In genomic region chr11:70969821-70970559, GRCm38 (mm10) we compare ENCODE assay signal across 8 mouse cellular contexts. TPM values are rescaled to one million over a fixed set of nuclear protein-coding genes. Genes with fewer than 3 reads are reported as not detected.
A peak's percentile ranks its signal among the peaks of the same experiment; 100 is the strongest.
DNase-seq lines count a peak whose midpoint lies in the region; ATAC-seq lines count a peak whose summit lies in the region.

Nup88 (minus strand) TSS chr11:70969973.
Rpain (plus strand) TSS chr11:70970213.

- peak; percentile 99 for ATAC-seq in hindbrain, embryonic 16.5 days

- WGBS in hindbrain, embryonic 16.5 days = 0% methylated on average over 43 of the region's 43 CpGs
- WGBS in macrophage (ENCODE audit: missing documents) = under 1% methylated on average over 37 of the region's 43 CpGs

- no peaks in the 10 kb centered on the region for H3K9me3 ChIP-seq in hindbrain, embryonic 16.5 days (ENCODE audit: control insufficient read depth, low read length)

- peak; percentile 97 for DNase-seq in WW6 (ENCODE audit: low read depth, low spot score)
- peak; percentile 77 to 91 for DNase-seq in cerebellum, postnatal 4 days (ENCODE audit: low spot score in 2 of 2)
- DNase-seq in gastrocnemius, adult 18-20 months (ENCODE audit: low spot score) = peak; percentile 94
- DNase-seq in left cerebral cortex, adult 18-20 months (ENCODE audit: low spot score in 2 of 2) = peak; percentile 90 to 92
- peak; percentile 96 for DNase-seq in right cerebral cortex, adult 18-20 months
- DNase-seq in urinary bladder, postnatal 10 days (ENCODE audit: low spot score) = peak; percentile 59

- H3K79me2 ChIP-seq in macrophage (ENCODE audit: inconsistent target) = peaks cover 40% of the 10 kb centered on the region

- peak within 1 kb of the TSS; percentile 92 for H3K27ac ChIP-seq in hindbrain, embryonic 16.5 days (ENCODE audit: low read depth, low read length)
- H3K27ac ChIP-seq in macrophage = peak within 1 kb of the TSS; percentile 73

- no peaks in the 10 kb centered on the region for H3K27me3 ChIP-seq in hindbrain, embryonic 16.5 days (replicated peaks; ENCODE audit: control insufficient read depth, insufficient read depth, low read length)

- H3K9ac ChIP-seq in hindbrain, embryonic 16.5 days (ENCODE audit: low read depth, low read length) = peak within 1 kb of the TSS; percentile 93

- peaks cover 20% of the 10 kb centered on the region for H3K36me3 ChIP-seq in hindbrain, embryonic 16.5 days (ENCODE audit: control insufficient read depth, insufficient read depth, low read length)
- peaks cover 39% of the 10 kb centered on the region for H3K36me3 ChIP-seq in macrophage (ENCODE audit: inconsistent target)

- H3K4me1 ChIP-seq in hindbrain, embryonic 16.5 days (ENCODE audit: control insufficient read depth, insufficient read depth, low read depth, low read length) = peaks cover 15% of the 10 kb centered on the region

- peak within 1 kb of the TSS; percentile 94 for H3K4me3 ChIP-seq in hindbrain, embryonic 16.5 days (ENCODE audit: low read length)
- peak within 1 kb of the TSS; percentile 97 for H3K4me3 ChIP-seq in macrophage (ENCODE audit: inconsistent target)

- peak within 1 kb of the TSS; percentile 88 for H3K4me2 ChIP-seq in hindbrain, embryonic 16.5 days (ENCODE audit: low read length)

RNA-seq across cellular contexts. Expression of gene Nup88, which starts in this region (rescaled TPM):
- total RNA-seq in gastrocnemius, adult 18-20 months (2021) = 10 to 100 TPM; 31.7 to 33.8 TPM
- 108 and 116 TPM in 2 replicates for polyA plus RNA-seq in hindbrain, embryonic 16.5 days (2015; fragmentation: Nextera tagmentation; extraction: Ambion mirVana)
- total RNA-seq in left cerebral cortex, adult 18-20 months (2021) = 10 to 100 TPM; 52.0 to 52.5 TPM
- total RNA-seq in macrophage (2018; cell fraction: chromatin; rRNA removed) = 100 to 1,000 TPM in 14 of 26 experiments, 10 to 100 TPM in 12; 42.3 to 191 (median 124) TPM
- total RNA-seq in macrophage (2018; cell fraction: cytosol; rRNA removed) = 10 to 100 TPM; 26.2 to 51.1 (median 42.2) TPM
- 100 to 1,000 TPM in 5 of 26 experiments, 10 to 100 TPM in 21; 34.0 to 139 (median 72.5) TPM for total RNA-seq in macrophage (2018; cell fraction: nucleus; rRNA removed)
- 50.2 to 90.1 TPM (median 51.7 TPM) in 3 replicates for polyA plus RNA-seq in macrophage (2018)

RNA-seq across cellular contexts. Expression of gene Rpain, which starts in this region (rescaled TPM):
- 10 to 100 TPM; 13.6 TPM for total RNA-seq in gastrocnemius, adult 18-20 months (2021)
- 69.6 and 69.8 TPM in 2 replicates for polyA plus RNA-seq in hindbrain, embryonic 16.5 days (2015; fragmentation: Nextera tagmentation; extraction: Ambion mirVana)
- total RNA-seq in left cerebral cortex, adult 18-20 months (2021) = 10 to 100 TPM; 39.6 to 42.2 TPM
- total RNA-seq in macrophage (2018; cell fraction: chromatin; rRNA removed) = 100 to 1,000 TPM in 10 of 26 experiments, 10 to 100 TPM in 16; 28.9 to 172 (median 83.1) TPM
- total RNA-seq in macrophage (2018; cell fraction: cytosol; rRNA removed) = 10 to 100 TPM; 12.5 to 39.6 (median 23.4) TPM
- total RNA-seq in macrophage (2018; cell fraction: nucleus; rRNA removed) = 100 to 1,000 TPM in 7 of 26 experiments, 10 to 100 TPM in 19; 24.5 to 150 (median 75.3) TPM
- 23.6 to 62.8 TPM (median 32.4 TPM) in 3 replicates for polyA plus RNA-seq in macrophage (2018)

Comparison
In these comparisons a context has a peak if more than half of its experiments do, and no peak if none do; other contexts are left out.
1. Peak in every context shown above with its lines: DNase-seq, ATAC-seq, H3K4me3 ChIP-seq and H3K27ac ChIP-seq.